Mouse (Mus musculus): ENCODE data around the gene Cpt1c. TPM values are rescaled to one million over a fixed set of nuclear protein-coding genes. Genes with fewer than 3 reads are reported as not detected.

Cpt1c gene
- polyA plus RNA-seq, 1 experiment from 2014 or later: 56.0 TPM

- H3K36me3 ChIP-seq: peaks cover 61% of the 10 kb centered on the region
- peaks cover 35% of the 10 kb centered on the region for H3K4me1 ChIP-seq (replicated peaks)
- no peaks in the 10 kb centered on the region for H3K9me3 ChIP-seq
- ATAC-seq: no peak
- no peaks in the 10 kb centered on the region for H3K27me3 ChIP-seq
- H3K4me3 ChIP-seq (replicated peaks): no peak overlapping the region
- WGBS: 89% methylated on average over 4 of the region's 4 CpGs
- no peak overlapping the region for H3K4me2 ChIP-seq (replicated peaks)
- no peak overlapping the region for H3K9ac ChIP-seq (replicated peaks)
- no peak overlapping the region for H3K27ac ChIP-seq
These were observed 38.2 kb upstream of the Cpt1c start for GRCm38 (mm10) chr7:45012824-45013223.

GRCm38 (mm10) chr7:45012011-45012410 is 37.4 kb upstream of the Cpt1c start:
- peaks cover 29% of the 10 kb centered on the region for H3K4me1 ChIP-seq (replicated peaks)
- peaks cover 69% of the 10 kb centered on the region for H3K36me3 ChIP-seq
- no peak overlapping the region for H3K4me2 ChIP-seq (replicated peaks)
- H3K27me3 ChIP-seq: no peaks in the 10 kb centered on the region
- no peak overlapping the region for H3K4me3 ChIP-seq (replicated peaks)
- no peak for ATAC-seq
- H3K9me3 ChIP-seq: no peaks in the 10 kb centered on the region
- H3K27ac ChIP-seq: no peak overlapping the region
- 97% methylated on average over 6 of the region's 6 CpGs for WGBS
- H3K9ac ChIP-seq (replicated peaks): no peak overlapping the region

- no peak for ATAC-seq
- H3K9ac ChIP-seq (replicated peaks): no peak overlapping the region
- no peaks in the 10 kb centered on the region for H3K27me3 ChIP-seq
- no peak overlapping the region for H3K4me2 ChIP-seq (replicated peaks)
- WGBS: 94% methylated on average over 19 of the region's 19 CpGs
- peaks cover 97% of the 10 kb centered on the region for H3K36me3 ChIP-seq
- no peaks in the 10 kb centered on the region for H3K9me3 ChIP-seq
- no peak overlapping the region for H3K4me3 ChIP-seq (replicated peaks)
- H3K27ac ChIP-seq: no peak overlapping the region
- peaks cover 3% of the 10 kb centered on the region; the same call in 1 of the 2 replicates for H3K4me1 ChIP-seq (replicated peaks)
These were observed 33.8 kb upstream of the Cpt1c start for GRCm38 (mm10) chr7:45008411-45008810.

- no peaks in the 10 kb centered on the region for H3K4me1 ChIP-seq (replicated peaks)
- H3K4me2 ChIP-seq (replicated peaks): no peak overlapping the region
- H3K27me3 ChIP-seq: no peaks in the 10 kb centered on the region
- H3K9me3 ChIP-seq: no peaks in the 10 kb centered on the region
- H3K27ac ChIP-seq: no peak overlapping the region
- ATAC-seq: no peak
- H3K36me3 ChIP-seq: peaks cover 97% of the 10 kb centered on the region
- H3K4me3 ChIP-seq (replicated peaks): no peak overlapping the region
- H3K9ac ChIP-seq (replicated peaks): no peak overlapping the region
- 91% methylated on average over 26 of the region's 30 CpGs for WGBS
These were observed 33.2 kb upstream of the Cpt1c start for GRCm38 (mm10) chr7:45007846-45008245.

GRCm38 (mm10) chr7:45007141-45007540 is 32.5 kb upstream of the Cpt1c start:
- Histone ChIP-seq H3K27me3 (no peaks in the 10 kb centered on the region), H3K4me2 (replicated peaks) (no peak overlapping the region), H3K9me3 (no peaks in the 10 kb centered on the region), H3K4me1 (replicated peaks) (no peaks in the 10 kb centered on the region), H3K4me3 (replicated peaks) (no peak overlapping the region), H3K9ac (replicated peaks) (no peak overlapping the region), H3K36me3 (peaks cover 97% of the 10 kb centered on the region), H3K27ac (no peak overlapping the region)
- 96% methylated on average over 29 of the region's 29 CpGs for WGBS
- no peak for ATAC-seq

GRCm38 (mm10) chr7:45006503-45006902 is 31.9 kb upstream of the Cpt1c start:
- Histone ChIP-seq H3K4me1 (replicated peaks) (no peaks in the 10 kb centered on the region), H3K4me3 (replicated peaks) (no peak overlapping the region), H3K27ac (no peak overlapping the region), H3K9me3 (no peaks in the 10 kb centered on the region), H3K9ac (replicated peaks) (no peak overlapping the region), H3K36me3 (peaks cover 97% of the 10 kb centered on the region), H3K27me3 (no peaks in the 10 kb centered on the region), H3K4me2 (replicated peaks) (no peak overlapping the region)
- 94% methylated on average over 12 of the region's 12 CpGs for WGBS
- ATAC-seq: no peak

- no peak for ATAC-seq
- Histone ChIP-seq H3K9ac (replicated peaks) (no peak overlapping the region; the same call in 1 of the 2 replicates), H3K27me3 (no peaks in the 10 kb centered on the region), H3K4me3 (replicated peaks) (no peak overlapping the region), H3K4me2 (replicated peaks) (no peak overlapping the region), H3K4me1 (replicated peaks) (no peaks in the 10 kb centered on the region), H3K36me3 (peaks cover 99% of the 10 kb centered on the region), H3K9me3 (no peaks in the 10 kb centered on the region), H3K27ac (no peak overlapping the region)
- WGBS: 93% methylated on average over 6 of the region's 6 CpGs
These were observed 30.8 kb upstream of the Cpt1c start for GRCm38 (mm10) chr7:45005321-45005992.

GRCm38 (mm10) chr7:45004546-45004945 is 29.9 kb upstream of the Cpt1c start:
- H3K4me1 ChIP-seq (replicated peaks): peaks cover 3% of the 10 kb centered on the region; the same call in 1 of the 2 replicates
- H3K9me3 ChIP-seq: no peaks in the 10 kb centered on the region
- H3K27ac ChIP-seq: no peak overlapping the region
- H3K36me3 ChIP-seq: peaks cover 99% of the 10 kb centered on the region
- no peak for ATAC-seq
- no peaks in the 10 kb centered on the region for H3K27me3 ChIP-seq
- H3K9ac ChIP-seq (replicated peaks): no peak overlapping the region
- no peak overlapping the region for H3K4me2 ChIP-seq (replicated peaks)
- H3K4me3 ChIP-seq (replicated peaks): no peak overlapping the region
- 92% methylated on average over 3 of the region's 3 CpGs for WGBS

GRCm38 (mm10) chr7:45002440-45002839 is 27.8 kb upstream of the Cpt1c start:
- 92% methylated on average over 7 of the region's 7 CpGs for WGBS
- no peak overlapping the region for H3K9ac ChIP-seq (replicated peaks)
- no peak for ATAC-seq
- peaks cover 78% of the 10 kb centered on the region for H3K36me3 ChIP-seq
- no peak overlapping the region for H3K4me2 ChIP-seq (replicated peaks)
- H3K27me3 ChIP-seq: no peaks in the 10 kb centered on the region
- no peaks in the 10 kb centered on the region for H3K9me3 ChIP-seq
- no peak overlapping the region for H3K4me3 ChIP-seq (replicated peaks)
- H3K27ac ChIP-seq: no peak overlapping the region
- peaks cover 21% of the 10 kb centered on the region for H3K4me1 ChIP-seq (replicated peaks)

- H3K9ac ChIP-seq (replicated peaks): no peak overlapping the region
- H3K27me3 ChIP-seq: no peaks in the 10 kb centered on the region
- H3K4me3 ChIP-seq (replicated peaks): no peak overlapping the region
- H3K4me2 ChIP-seq (replicated peaks): no peak overlapping the region
- no peak overlapping the region for H3K27ac ChIP-seq
- 86% methylated on average over 21 of the region's 21 CpGs for WGBS
- H3K4me1 ChIP-seq (replicated peaks): peaks cover 33% of the 10 kb centered on the region
- H3K36me3 ChIP-seq: peaks cover 60% of the 10 kb centered on the region
- no peaks in the 10 kb centered on the region for H3K9me3 ChIP-seq
- ATAC-seq: no peak
These were observed 26.0 kb upstream of the Cpt1c start for GRCm38 (mm10) chr7:45000539-45001114.

- Histone ChIP-seq H3K9ac (replicated peaks) (no peak overlapping the region), H3K4me2 (replicated peaks) (no peak overlapping the region; the same call in 1 of the 2 replicates), H3K27ac (no peak overlapping the region), H3K4me1 (replicated peaks) (peaks cover 33% of the 10 kb centered on the region), H3K4me3 (replicated peaks) (no peak overlapping the region), H3K36me3 (peaks cover 51% of the 10 kb centered on the region), H3K9me3 (no peaks in the 10 kb centered on the region), H3K27me3 (no peaks in the 10 kb centered on the region)
- no peak for ATAC-seq
- WGBS: 87% methylated on average over 11 of the region's 11 CpGs
These were observed 25.1 kb upstream of the Cpt1c start for GRCm38 (mm10) chr7:44999753-45000152.

GRCm38 (mm10) chr7:44998501-44998955 is 23.9 kb upstream of the Cpt1c start, which contains the start of gene Bcl2l12:
Gene Bcl2l12 (minus strand): TSS chr7:44998712.
- Histone ChIP-seq H3K4me2 (replicated peaks) (peak within 1 kb of the TSS; percentile 69), H3K27ac (peak within 1 kb of the TSS; percentile 30), H3K9me3 (no peaks in the 10 kb centered on the region), H3K4me3 (replicated peaks) (peak within 1 kb of the TSS; percentile 50), H3K36me3 (peaks cover 46% of the 10 kb centered on the region), H3K27me3 (no peaks in the 10 kb centered on the region), H3K4me1 (replicated peaks) (peaks cover 33% of the 10 kb centered on the region), H3K9ac (replicated peaks) (peak within 1 kb of the TSS; percentile 74)
- no peak for ATAC-seq
- WGBS: 5% methylated on average over 18 of the region's 18 CpGs

All from midbrain, embryonic 13.5 days (tissue).